Mouse (Mus musculus): ENCODE measurements around the gene Lefty2.

The Lefty2 gene

DNA sequence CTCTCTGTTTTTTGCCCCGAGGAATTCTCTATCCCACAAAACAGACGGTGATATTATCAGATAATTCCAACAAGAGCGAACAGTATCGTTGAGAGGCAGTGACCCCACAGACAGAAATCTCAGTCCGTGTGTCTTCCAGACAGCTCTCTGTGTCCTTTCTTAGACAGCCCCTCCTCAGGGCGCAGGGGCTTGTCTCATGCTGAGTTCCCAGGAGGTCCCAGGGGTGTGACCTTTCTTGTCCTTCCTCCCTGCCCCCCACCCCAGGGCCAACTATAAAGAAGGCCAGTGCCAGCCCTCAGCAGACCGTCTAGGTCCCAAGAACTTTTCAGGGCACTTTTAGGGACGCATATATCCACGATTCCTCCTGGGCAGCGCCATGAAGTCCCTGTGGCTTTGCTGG is at the start of gene Lefty2:
Lefty2 (plus strand) TSS at position 301 of the 400 bp plus-strand sequence.
- DNase-seq (ENCODE audit: low read depth, low spot score), result no peak

DNA sequence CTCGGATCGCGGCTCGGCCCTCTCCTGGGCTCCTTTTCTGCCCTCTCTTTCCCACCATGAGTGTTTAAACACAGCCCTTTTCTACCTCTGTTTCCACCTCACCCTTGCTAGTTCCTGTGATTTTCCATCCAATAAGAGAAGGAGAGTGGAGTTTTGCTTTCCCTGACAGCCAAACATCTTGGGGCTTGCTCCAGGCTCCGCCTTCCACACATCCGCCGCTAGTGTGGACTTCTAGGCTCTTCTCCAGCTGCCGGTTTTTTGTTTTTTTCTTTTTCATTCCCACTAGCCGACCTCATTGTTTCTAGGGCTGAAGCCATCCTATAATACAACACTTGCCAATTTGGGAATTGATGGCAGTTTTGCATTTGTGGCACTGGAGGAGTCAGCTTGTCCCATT is 44.8 kb upstream of the Lefty2 start:
- DNase-seq (ENCODE audit: low read depth, low spot score), result peak; percentile 47

DNA sequence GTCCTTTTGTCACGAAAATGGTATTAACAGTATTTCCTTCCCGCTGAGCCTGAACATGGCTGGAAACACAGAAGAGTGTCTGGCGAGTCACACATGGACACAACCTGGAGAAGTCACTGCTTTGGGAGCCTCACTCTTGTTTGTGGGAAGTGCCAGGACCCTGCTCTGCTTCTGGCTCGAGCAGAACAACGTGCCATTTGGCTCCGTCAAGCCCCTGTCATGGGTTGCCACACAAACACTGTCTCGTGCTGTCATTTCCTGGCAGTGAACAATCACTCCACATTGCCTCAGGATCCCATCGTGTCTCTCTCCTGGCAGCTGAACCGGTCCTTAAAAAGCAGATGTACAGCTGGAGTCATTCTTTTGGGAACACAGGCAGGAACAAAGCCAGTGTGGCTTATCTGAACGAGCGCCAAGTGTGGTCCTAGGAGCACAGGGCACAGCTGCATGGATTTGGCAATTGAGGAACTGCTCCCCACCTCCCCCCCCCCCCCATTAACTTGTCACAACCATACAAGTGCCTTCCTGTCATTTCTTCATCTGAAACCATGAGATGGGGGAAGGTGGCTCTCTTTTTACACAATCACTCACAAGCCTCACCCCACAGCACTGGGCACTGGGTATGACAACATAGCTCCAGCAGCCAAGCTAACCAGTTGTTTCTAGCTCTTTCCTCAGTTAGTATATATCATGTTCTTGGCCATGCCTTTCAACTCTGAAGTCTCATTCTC is 44.2 kb upstream of the Lefty2 start:
- DNase-seq (ENCODE audit: low read depth, low spot score), result no peak

DNA sequence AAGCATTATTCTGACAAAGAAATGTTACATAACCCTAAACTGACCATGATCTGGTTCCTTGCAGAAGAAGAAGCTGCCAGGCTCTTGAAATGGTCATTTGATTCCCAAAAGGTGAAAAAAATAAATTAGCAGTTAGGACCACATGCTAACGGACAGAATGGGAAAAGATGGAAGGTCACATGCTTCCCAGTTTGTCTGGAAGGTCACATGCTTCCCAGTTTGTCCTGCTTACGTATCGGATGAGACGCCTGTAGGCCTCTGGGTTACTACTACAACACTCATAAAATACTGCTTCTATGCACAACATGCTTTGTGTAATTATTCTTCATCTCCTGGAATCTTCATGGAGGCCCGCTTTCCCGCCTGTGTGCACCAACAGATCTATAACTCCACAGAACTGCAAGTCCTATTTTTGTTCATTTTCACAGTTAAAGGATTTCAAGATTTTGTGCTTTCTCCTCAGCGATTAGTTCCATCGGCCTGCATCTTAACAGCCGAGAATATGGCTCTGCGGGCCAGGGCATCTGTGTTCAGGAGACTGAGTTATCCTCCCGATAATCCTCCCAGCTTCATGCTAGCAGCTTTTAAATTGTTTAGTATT is 43.1 kb upstream of the Lefty2 start:
- DNase-seq (ENCODE audit: low read depth, low spot score), result no peak

- peak; percentile 100 for DNase-seq (ENCODE audit: low read depth, low spot score)
Measured at GRCm38 (mm10) chr1:180850316-180851270, 42.3 kb upstream of the Lefty2 start, which contains the start of gene Sde2. TSS of gene Sde2 (plus strand) at chr1:180851127.

DNA sequence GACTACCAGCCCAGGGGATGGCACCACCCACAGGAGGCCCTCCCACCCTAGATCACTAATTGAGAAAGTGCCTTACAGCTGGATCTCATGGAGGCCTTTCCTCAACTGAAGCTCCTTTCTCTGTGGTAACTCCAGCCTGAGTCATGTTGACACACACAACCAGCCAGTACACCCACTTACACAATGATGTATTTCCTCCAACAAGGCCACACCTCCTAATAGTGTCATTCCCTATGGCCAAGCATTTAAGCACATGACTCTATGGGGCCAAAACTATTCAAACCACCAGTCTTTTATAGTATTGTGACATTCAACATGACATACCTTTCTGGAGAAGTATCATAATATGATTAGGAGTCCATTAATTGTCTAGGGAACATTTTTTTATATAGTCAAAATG is 34.1 kb upstream of the Lefty2 start:
- DNase-seq (ENCODE audit: low read depth, low spot score), result no peak

DNA sequence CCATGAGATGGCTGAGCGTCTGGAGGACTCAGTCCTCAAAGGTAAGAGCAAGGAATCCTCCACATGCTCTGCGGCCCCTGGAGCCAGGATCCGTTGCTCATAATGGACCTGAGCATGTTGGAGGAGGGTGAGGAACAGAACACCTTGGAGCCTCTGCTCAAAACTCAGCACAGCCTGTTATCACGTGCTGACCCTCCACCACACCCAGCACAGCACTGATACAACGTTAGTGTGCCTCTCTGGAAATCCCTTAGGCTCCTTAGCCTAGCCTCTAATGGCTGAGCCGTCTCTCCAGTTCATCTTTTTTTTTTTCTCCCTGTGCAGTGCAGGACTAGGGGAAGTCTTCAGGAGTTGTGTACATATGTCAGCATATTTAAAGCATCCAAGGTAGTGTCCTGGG is 32.9 kb upstream of the Lefty2 start:
- no peak for DNase-seq (ENCODE audit: low read depth, low spot score)

DNA sequence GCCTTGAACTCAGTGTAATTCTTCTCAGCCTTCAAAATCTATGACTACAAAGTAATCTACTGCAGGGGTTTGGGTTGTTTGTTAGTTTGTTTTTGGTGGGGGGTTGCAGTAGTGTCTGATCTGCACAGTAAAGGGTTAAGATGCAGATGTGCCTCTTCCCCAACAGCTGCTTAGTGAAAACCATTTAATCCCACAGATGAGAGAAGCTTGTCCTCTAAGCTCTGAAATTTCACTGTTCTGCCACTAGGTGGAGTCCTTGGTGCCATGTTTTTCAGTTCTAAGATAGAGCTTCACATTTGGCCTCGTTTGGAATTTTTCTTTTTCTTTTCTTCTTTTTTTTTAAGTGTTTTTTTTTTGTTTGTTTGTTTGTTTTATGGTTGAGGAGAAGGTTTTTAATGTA is 29.3 kb upstream of the Lefty2 start:
- DNase-seq (ENCODE audit: low read depth, low spot score), result no peak

GRCm38 (mm10) chr1:180866001-180866400 is 26.9 kb upstream of the Lefty2 start:
- DNase-seq (ENCODE audit: low read depth, low spot score), result no peak

- DNase-seq (ENCODE audit: low read depth, low spot score), result no peak
Measured at GRCm38 (mm10) chr1:180870122-180870650, 22.7 kb upstream of the Lefty2 start.

- peak; percentile 46 for DNase-seq (ENCODE audit: low read depth, low spot score)
Measured at GRCm38 (mm10) chr1:180873861-180874484, 18.9 kb upstream of the Lefty2 start.

GRCm38 (mm10) chr1:180874615-180875014 is 18.3 kb upstream of the Lefty2 start:
- DNase-seq (ENCODE audit: low read depth, low spot score), result no peak

DNA sequence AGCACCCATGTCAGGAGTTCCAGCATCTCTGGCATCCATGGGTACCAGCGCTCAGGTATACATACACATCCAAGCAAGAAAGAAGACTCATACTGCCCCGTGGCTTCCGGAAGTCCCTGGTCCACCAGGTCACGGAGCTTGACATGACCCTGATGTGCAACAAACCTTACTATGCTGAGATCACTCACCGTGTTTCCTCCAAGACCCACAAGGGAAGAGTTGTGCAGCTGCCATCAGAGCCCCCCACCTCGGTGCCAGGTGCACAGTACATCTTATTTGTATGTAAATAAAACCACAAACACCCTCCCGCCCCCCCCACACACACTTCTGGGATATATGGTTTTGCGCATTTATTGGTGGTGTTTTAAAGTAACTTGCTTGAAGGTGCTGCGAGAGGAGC is 17.8 kb upstream of the Lefty2 start:
- no peak for DNase-seq (ENCODE audit: low read depth, low spot score)

DNA sequence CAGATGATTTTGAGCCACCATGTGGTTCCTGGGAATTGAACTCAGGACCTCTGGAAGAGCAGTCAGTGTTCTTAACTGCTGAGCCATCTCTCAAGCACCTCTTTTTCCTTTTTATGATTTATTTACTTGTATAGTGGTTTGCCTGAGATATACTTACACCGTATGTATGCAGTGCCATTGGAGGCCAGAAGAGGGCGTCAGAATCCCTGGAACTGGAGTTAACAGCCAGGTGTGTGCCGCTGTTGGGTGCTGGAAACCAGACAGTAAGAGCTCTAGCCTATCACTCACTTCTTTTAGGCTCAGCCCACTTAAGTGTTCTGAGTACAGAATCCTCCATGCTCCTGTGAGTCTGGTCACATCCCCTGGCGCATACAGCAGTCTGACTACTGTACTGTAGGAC is 15.4 kb upstream of the Lefty2 start:
- DNase-seq (ENCODE audit: low read depth, low spot score), result no peak

DNA sequence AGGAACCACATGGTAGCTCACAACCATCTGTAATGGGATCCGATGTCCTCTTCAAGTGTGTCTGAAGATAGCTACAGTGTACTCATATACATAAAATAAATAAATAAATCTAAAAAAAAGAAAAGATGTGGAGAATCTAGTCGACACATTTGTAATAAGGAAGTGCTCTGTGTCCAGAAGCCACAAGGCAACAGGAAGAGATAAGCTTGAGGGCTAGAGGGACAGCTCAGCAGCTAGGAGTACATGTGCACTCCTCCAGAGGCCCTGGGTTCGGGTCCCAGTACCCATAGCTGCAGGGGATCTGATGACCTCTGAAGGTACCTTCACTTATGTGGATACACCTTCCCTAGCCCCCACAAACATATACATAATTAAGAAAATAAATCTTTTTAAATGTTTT is 11.1 kb upstream of the Lefty2 start:
- DNase-seq (ENCODE audit: low read depth, low spot score), result no peak

DNA sequence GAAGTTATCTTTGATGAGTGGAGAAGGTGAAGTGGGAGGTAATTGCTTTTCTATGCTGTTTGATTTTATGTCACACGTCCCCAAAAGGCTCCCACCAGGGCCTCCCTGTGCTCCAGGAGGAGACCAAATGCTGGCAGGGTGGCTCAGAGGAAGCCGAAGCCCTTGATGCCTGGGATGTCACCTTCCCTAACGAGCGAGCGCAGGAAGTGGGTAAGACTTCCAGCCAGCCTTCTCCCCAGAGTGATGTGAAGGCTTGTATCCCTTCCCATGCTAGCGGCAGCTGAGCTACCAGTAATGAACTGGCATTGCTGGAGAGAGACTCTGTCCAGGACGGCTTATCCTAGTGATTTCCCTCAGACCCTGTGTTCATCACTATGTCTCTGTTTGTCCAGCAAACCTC is 9.2 kb upstream of the Lefty2 start:
- DNase-seq (ENCODE audit: low read depth, low spot score), result no peak

DNA sequence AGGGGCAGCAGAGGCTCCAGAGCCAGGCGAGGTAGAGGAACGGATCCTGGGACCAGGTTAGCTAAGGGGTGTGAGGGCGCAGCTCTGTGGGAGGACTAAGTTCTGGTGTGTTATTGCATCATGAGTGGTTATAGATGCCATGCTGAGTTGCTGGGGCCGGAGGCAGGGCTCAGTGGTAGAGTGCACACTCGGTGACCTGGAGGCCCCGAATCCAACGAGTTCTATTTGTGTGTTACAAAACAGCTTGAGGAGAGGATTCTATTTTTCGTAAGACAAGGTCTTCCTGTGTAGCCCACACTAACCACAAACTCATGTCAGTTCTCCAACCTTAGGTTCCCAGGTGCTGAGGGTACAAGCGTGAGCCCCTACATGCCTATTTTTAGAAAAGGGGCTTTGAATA is 8.4 kb upstream of the Lefty2 start:
- DNase-seq (ENCODE audit: low read depth, low spot score), result no peak

DNA sequence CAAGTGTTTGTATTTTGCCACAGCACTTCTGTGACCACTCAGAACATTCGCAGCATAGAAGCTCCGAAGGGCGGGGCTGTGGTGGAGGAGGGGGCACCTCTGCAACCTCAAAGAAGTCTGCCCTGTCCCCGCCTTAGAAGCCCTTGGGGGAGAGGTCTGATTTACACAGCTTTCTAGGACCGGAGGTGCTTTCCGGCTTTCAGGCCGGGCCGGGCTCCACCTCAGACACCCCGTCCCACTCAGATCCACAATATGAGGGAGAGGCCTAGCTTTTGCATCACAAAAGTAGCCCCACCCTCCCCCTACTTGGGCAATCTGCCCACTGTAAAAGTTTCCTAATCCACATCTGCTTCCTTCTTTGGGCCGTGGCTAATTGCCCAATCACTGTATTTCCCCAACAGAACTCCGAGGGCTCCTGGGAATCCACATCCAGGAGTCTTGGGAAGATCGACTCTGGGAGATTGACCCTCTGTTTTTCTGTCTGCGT is 4.3 kb upstream of the Lefty2 start:
- DNase-seq (ENCODE audit: low read depth, low spot score), result no peak

GRCm38 (mm10) chr1:180889172-180889571 is 3.7 kb upstream of the Lefty2 start:
- DNase-seq (ENCODE audit: low read depth, low spot score), result no peak

DNA sequence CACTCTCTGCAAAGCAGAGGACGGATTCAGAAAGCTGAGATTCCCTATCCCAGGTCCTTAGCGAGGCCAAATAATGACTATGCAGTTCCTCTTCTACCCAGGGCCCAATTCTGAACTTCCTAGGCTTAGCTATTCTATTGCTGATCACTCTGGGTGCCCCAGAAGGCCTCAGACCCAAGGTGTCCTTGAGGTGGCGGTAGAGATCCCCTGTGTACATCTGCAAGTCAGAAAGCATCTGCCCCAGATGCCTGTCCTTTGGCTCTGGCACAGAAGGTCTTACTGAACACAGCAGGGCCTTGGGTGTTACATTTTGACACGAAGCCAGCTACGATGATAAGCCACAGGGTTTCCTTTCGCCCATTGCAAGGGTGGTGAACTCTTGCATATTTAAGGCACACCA is 3.1 kb upstream of the Lefty2 start:
- DNase-seq (ENCODE audit: low read depth, low spot score), result no peak
